Mouse (Mus musculus): ENCODE measurements around the gene Sh2d3c. TPM values are rescaled to one million over a fixed set of nuclear protein-coding genes. Genes with fewer than 3 reads are reported as not detected.
A peak's percentile ranks its signal among the peaks of the same experiment; 100 is the strongest.

Sh2d3c gene
- polyA plus RNA-seq, 1 experiment from 2014 or later: 17.0 TPM

DNA sequence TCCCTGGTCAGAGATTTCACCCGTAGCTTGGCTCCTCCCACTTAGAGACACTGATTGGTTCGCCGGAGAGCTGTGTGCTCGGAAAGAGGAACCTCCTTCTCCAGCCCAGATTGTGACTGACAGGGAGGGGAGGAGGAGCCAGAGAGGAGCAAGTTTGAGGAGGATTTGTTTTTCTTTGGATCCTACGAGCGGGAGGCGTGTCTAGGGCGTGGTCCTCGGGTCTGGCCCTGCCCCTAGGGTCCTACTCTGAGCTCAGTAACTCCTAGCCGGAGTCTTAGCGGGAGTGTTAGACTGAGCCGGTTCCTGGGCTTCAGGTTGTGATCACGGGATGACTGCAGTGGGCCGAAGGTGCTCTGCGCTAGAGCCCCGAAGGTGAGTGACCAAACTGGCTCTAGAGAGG is 6.6 kb downstream of the Sh2d3c start:
- Histone ChIP-seq H3K27ac (peak overlapping the region; percentile 53; the same call in 1 of the 2 replicates), H3K4me1 (replicated peaks) (peaks cover 44% of the 10 kb centered on the region), H3K36me3 (no peaks in the 10 kb centered on the region), H3K9ac (replicated peaks) (peak overlapping the region; percentile 40; the same call in 1 of the 2 replicates), H3K27me3 (no peaks in the 10 kb centered on the region), H3K4me2 (peak overlapping the region; percentile 62), H3K4me3 (replicated peaks) (peak overlapping the region; percentile 39), H3K9me3 (no peaks in the 10 kb centered on the region)
- ATAC-seq (ENCODE audit: insufficient number of reproducible peaks, insufficient read depth, low FRiP score, low TSS enrichment, low read depth): peak; percentile 94
- 0% methylated on average over 16 of the region's 16 CpGs for WGBS

DNA sequence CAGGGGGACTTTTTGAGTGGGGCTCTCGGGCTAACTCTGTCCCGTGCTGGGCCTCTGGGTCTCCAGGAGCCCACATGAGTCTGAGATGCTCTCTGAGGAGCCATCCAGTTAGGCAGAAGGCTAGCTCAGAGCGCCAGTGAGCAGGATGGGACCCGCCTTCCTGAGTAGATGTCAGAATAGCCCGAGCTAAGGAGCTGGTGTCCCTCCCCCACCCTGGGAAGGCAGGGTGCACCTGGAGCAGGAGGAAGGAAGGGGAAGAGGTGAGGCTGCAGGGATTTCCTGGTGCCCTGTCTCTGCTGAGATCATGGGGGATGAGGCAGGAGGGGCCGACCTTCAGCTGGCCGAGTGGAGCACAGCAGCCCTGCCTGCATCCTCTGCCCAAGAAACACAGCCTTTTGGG is 7.6 kb downstream of the Sh2d3c start:
- peak overlapping the region; percentile 62 for H3K4me2 ChIP-seq
- H3K27me3 ChIP-seq: no peaks in the 10 kb centered on the region
- H3K27ac ChIP-seq: peak overlapping the region; percentile 87; the same call in 1 of the 2 replicates
- H3K36me3 ChIP-seq: no peaks in the 10 kb centered on the region
- WGBS: 53% methylated on average over 7 of the region's 7 CpGs
- H3K9ac ChIP-seq (replicated peaks): peak overlapping the region; percentile 24; the same call in 1 of the 2 replicates
- H3K4me3 ChIP-seq (replicated peaks): peak overlapping the region; percentile 39
- H3K4me1 ChIP-seq (replicated peaks): peaks cover 44% of the 10 kb centered on the region
- no peak for ATAC-seq (ENCODE audit: insufficient number of reproducible peaks, insufficient read depth, low FRiP score, low TSS enrichment, low read depth)
- H3K9me3 ChIP-seq: no peaks in the 10 kb centered on the region

DNA sequence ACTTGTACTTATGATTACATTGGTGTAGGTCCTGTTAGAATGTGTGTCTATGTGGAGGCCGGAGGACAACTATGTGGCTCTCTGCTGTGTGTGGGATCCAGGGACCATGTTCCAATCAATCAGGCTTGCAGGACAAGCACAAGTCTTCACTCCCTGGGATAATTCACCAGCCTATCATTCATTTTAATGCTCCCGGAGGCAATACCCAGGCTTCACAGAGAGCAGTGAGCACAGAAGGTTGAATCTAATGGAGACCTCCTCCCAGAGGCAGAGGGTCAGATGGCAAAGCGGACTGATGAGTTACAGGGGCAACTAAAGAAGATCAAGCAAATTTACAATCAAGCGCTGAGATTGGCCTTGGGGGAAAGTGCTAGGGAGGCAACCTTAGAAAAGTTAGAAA is 8.7 kb downstream of the Sh2d3c start:
- peak overlapping the region; percentile 87 for H3K27ac ChIP-seq
- no peaks in the 10 kb centered on the region for H3K36me3 ChIP-seq
- H3K4me2 ChIP-seq: peak overlapping the region; percentile 41; the same call in 1 of the 2 replicates
- H3K4me3 ChIP-seq (replicated peaks): no peak overlapping the region
- ATAC-seq (ENCODE audit: insufficient number of reproducible peaks, insufficient read depth, low FRiP score, low TSS enrichment, low read depth): no peak
- 53% methylated on average over 4 of the region's 4 CpGs for WGBS
- H3K27me3 ChIP-seq: no peaks in the 10 kb centered on the region
- peaks cover 47% of the 10 kb centered on the region for H3K4me1 ChIP-seq (replicated peaks)
- no peaks in the 10 kb centered on the region for H3K9me3 ChIP-seq
- no peak overlapping the region for H3K9ac ChIP-seq (replicated peaks)

DNA sequence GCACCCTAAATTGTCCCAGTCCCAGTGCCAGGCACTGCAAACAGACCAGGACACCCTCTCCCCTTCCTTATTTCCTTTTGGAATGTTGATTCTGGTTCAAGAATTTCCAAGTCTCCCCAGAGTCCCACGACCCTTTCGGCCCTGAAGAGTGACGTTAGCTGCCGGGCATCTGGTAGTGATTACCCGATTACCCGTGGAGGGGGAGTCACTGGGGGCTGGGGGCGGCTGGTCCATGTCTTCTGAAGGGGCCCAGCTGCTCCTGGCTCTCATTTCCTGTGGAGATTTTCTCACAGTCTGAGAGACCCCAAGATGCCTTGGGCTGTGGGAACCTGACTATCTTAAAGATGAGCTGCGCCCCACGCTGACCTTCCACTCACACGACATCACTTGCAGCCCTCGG is 10.0 kb downstream of the Sh2d3c start:
- no peak for ATAC-seq (ENCODE audit: insufficient number of reproducible peaks, insufficient read depth, low FRiP score, low TSS enrichment, low read depth)

DNA sequence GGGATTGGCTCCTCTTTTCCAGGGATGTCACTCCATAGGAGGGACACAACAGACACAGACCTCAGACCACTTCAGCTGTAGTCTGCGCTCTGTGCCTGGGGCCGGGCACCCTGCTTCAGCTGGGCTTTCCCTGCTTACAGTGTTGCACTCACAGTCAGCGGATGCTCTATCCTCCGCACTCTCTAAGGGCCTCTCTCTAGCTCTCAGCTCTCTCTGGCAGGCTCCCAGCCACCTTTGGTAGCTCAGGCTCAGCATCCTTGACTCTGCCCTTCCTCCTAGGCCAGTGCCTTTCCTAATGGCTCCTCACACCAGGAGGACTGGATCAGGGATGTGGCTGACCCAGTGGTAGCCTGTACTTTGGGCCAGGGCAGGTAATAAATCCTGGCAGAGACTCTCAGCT is 11.1 kb downstream of the Sh2d3c start:
- H3K4me2 ChIP-seq: peak overlapping the region; percentile 13; the same call in 1 of the 2 replicates
- no peak overlapping the region for H3K4me3 ChIP-seq (replicated peaks)
- no peaks in the 10 kb centered on the region for H3K27me3 ChIP-seq
- 66% methylated on average over 4 of the region's 4 CpGs for WGBS
- H3K9me3 ChIP-seq: no peaks in the 10 kb centered on the region
- H3K27ac ChIP-seq: peak overlapping the region; percentile 87
- no peak overlapping the region for H3K9ac ChIP-seq (replicated peaks)
- H3K4me1 ChIP-seq (replicated peaks): peaks cover 57% of the 10 kb centered on the region
- H3K36me3 ChIP-seq: no peaks in the 10 kb centered on the region
- no peak for ATAC-seq (ENCODE audit: insufficient number of reproducible peaks, insufficient read depth, low FRiP score, low TSS enrichment, low read depth)

More for the DNA sequence above, 10.0 kb downstream of the Sh2d3c start:
- Histone ChIP-seq H3K9me3 (no peaks in the 10 kb centered on the region), H3K9ac (replicated peaks) (no peak overlapping the region; the same call in 1 of the 2 replicates), H3K4me2 (peak overlapping the region; percentile 41), H3K27me3 (no peaks in the 10 kb centered on the region), H3K27ac (peak overlapping the region; percentile 87), H3K4me3 (replicated peaks) (0 out of 2 replicates have a peak overlapping the region, but pooled peaks have one; percentile 3), H3K36me3 (no peaks in the 10 kb centered on the region), H3K4me1 (replicated peaks) (peaks cover 54% of the 10 kb centered on the region)
- 7% methylated on average over 11 of the region's 11 CpGs for WGBS

DNA sequence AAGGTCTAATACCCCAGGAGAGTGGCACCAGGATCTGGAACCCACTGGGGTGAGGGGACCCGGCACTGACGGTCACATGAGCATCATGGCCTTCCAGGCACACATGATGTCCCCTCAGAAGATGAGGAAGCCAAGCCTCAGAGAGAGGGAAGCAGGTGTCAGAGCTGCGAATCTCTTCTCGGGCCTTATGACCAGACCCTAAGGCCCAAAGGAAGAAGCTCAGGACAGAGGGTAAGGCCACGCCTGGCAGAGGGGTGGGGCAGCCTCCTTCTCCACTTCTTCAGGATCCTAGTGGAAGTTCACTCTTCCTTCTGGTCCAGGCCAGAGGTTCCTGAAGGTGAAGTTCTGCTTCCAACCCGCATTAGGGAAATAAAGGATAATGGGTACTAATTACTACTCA is 11.8 kb downstream of the Sh2d3c start:
- no peak overlapping the region for H3K9ac ChIP-seq (replicated peaks)
- no peak overlapping the region for H3K4me2 ChIP-seq
- H3K4me3 ChIP-seq (replicated peaks): no peak overlapping the region
- ATAC-seq (ENCODE audit: insufficient number of reproducible peaks, insufficient read depth, low FRiP score, low TSS enrichment, low read depth): no peak
- 76% methylated on average over 6 of the region's 6 CpGs for WGBS
- H3K27me3 ChIP-seq: no peaks in the 10 kb centered on the region
- H3K9me3 ChIP-seq: no peaks in the 10 kb centered on the region
- peaks cover 55% of the 10 kb centered on the region for H3K4me1 ChIP-seq (replicated peaks)
- no peak overlapping the region for H3K27ac ChIP-seq
- H3K36me3 ChIP-seq: 0 out of 2 replicates have a peak, but pooled peaks cover 4% of the 10 kb centered on the region

DNA sequence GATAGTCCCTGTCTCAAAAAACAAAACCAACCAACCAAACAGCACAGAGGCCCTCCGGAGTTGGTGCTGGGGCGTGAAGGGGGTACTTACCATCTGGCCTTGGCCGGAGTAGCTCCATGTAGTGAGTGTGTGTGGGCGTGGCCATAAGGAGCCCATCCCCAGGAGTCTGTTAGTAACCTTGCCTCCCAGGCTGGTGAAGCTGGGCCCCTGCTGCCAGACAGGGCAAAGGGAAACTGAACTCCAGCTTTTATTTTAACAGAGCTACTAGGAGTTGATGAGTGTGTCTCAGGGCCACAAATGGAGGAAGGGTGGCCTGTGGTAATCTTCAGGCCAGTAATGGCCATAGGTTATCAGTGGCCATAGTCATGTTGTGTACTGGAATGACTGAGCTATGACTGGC is 13.6 kb downstream of the Sh2d3c start:
- no peak for ATAC-seq (ENCODE audit: insufficient number of reproducible peaks, insufficient read depth, low FRiP score, low TSS enrichment, low read depth)
- peaks cover 3% of the 10 kb centered on the region for H3K27me3 ChIP-seq
- H3K9me3 ChIP-seq: no peaks in the 10 kb centered on the region
- peak overlapping the region; percentile 29; the same call in 1 of the 2 replicates for H3K27ac ChIP-seq
- H3K4me3 ChIP-seq (replicated peaks): no peak overlapping the region
- 39% methylated on average over 4 of the region's 4 CpGs for WGBS
- no peak overlapping the region for H3K9ac ChIP-seq (replicated peaks)
- peaks cover 43% of the 10 kb centered on the region for H3K4me1 ChIP-seq (replicated peaks)
- H3K4me2 ChIP-seq: no peak overlapping the region
- 0 out of 2 replicates have a peak, but pooled peaks cover 5% of the 10 kb centered on the region for H3K36me3 ChIP-seq

DNA sequence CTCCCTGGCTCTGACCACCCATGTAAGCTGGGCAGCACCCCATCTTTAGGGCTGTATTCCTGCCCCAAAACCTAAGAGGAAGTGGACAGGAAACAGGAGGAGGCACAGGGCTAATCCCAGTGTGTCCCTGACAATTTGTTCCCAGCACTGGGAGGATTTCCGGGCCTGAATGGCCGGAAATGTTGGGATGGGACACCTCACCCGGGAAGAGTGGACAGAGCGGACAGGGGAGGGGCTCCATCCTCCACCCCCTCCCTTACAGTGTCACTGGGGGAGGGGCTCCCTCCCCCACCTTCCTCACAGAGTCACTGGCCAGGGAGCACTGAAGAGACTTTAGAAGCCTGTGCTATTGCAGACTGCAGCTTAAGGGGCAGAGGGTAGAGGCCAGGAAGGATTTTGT is 14.1 kb downstream of the Sh2d3c start:
- no peak overlapping the region for H3K9ac ChIP-seq (replicated peaks)
- no peak for ATAC-seq (ENCODE audit: insufficient number of reproducible peaks, insufficient read depth, low FRiP score, low TSS enrichment, low read depth)
- no peak overlapping the region for H3K4me2 ChIP-seq
- 0 out of 2 replicates have a peak, but pooled peaks cover 5% of the 10 kb centered on the region for H3K36me3 ChIP-seq
- peaks cover 8% of the 10 kb centered on the region for H3K27me3 ChIP-seq
- 60% methylated on average over 4 of the region's 4 CpGs for WGBS
- peaks cover 38% of the 10 kb centered on the region for H3K4me1 ChIP-seq (replicated peaks)
- H3K27ac ChIP-seq: peak overlapping the region; percentile 29; the same call in 1 of the 2 replicates
- no peaks in the 10 kb centered on the region for H3K9me3 ChIP-seq
- H3K4me3 ChIP-seq (replicated peaks): no peak overlapping the region

DNA sequence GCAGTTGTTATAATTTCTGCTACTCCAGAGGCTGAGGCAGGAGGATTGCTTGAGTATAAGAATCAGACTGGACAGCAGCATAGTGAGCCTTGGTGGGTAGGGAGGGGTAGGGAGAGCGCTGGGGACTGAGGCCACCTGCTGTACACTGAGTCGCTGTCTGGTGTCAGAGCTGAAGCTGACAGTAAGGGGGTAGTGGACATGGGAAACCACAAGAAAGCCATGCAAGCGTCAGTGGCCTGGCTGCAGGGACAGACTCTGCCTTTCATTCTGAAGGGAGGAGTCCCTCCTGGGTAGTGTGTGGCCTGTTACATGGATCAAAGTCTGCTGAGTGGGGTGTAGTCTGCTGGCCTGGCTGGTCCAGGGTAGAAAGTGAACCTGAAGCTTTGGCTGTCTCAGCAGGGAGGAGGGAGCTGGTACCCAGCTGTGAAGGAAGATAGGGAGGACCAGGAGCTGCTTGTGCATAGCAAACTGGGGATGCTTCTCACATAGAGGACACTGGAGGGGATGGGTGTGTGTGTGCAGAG is 15.5 kb downstream of the Sh2d3c start:
- no peak for ATAC-seq (ENCODE audit: insufficient number of reproducible peaks, insufficient read depth, low FRiP score, low TSS enrichment, low read depth)
- Histone ChIP-seq H3K36me3 (0 out of 2 replicates have a peak, but pooled peaks cover 5% of the 10 kb centered on the region), H3K9me3 (no peaks in the 10 kb centered on the region), H3K27me3 (peaks cover 22% of the 10 kb centered on the region), H3K4me3 (replicated peaks) (no peak overlapping the region), H3K4me2 (no peak overlapping the region), H3K27ac (0 out of 2 replicates have a peak overlapping the region, but pooled peaks have one; percentile 23), H3K9ac (replicated peaks) (0 out of 2 replicates have a peak overlapping the region, but pooled peaks have one; percentile 18), H3K4me1 (replicated peaks) (peaks cover 32% of the 10 kb centered on the region)
- 53% methylated on average over 3 of the region's 3 CpGs for WGBS

DNA sequence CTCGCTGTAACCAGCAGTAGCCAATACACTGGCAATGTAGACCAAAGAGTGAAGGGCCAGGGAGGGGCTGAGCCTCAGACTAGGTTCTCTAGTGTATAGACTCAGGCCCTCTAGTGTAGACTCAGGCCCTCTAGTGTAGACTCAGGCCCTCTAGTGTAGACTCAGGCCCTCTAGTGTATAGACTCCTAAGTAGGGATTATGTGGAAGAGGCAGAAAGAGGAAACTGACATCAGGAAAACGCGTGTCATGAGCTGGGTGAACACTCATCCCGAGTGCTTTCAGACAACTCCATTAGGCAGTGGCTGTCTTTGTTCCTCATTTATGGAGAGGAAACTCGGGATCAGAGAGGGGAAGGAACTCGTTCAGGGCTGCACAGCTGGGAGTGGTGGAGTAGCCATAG is 16.2 kb downstream of the Sh2d3c start:
- Histone ChIP-seq H3K4me2 (no peak overlapping the region), H3K36me3 (0 out of 2 replicates have a peak, but pooled peaks cover 5% of the 10 kb centered on the region), H3K27me3 (peaks cover 29% of the 10 kb centered on the region), H3K9me3 (no peaks in the 10 kb centered on the region), H3K4me3 (replicated peaks) (no peak overlapping the region), H3K4me1 (replicated peaks) (peaks cover 32% of the 10 kb centered on the region), H3K9ac (replicated peaks) (no peak overlapping the region), H3K27ac (no peak overlapping the region)
- no peak for ATAC-seq (ENCODE audit: insufficient number of reproducible peaks, insufficient read depth, low FRiP score, low TSS enrichment, low read depth)
- 53% methylated on average over 6 of the region's 6 CpGs for WGBS

DNA sequence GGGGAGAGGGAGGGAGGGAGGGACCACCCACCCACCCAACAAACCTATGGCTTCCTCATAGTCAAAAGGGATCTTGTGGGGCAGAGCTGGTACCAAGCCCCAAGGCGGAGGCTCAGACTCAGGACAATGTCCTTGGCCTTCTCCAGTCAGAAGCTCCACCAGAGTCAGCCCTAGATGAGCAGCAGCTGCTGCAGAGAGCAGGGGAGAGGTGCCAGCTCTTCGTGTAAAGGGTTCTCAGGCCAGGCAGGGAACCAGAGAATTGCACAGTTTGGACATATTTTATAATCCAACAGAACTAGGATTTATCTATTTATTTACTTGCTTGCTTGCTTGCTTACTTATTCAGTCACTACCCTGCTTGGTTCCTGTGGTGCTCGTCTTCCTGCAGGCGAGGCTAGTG is 18.5 kb downstream of the Sh2d3c start:
- Histone ChIP-seq H3K9ac (replicated peaks) (no peak overlapping the region), H3K4me2 (no peak overlapping the region), H3K36me3 (0 out of 2 replicates have a peak, but pooled peaks cover 5% of the 10 kb centered on the region), H3K27me3 (peaks cover 48% of the 10 kb centered on the region), H3K4me3 (replicated peaks) (no peak overlapping the region), H3K4me1 (replicated peaks) (peaks cover 33% of the 10 kb centered on the region), H3K27ac (no peak overlapping the region), H3K9me3 (no peaks in the 10 kb centered on the region)
- 62% methylated on average over 4 of the region's 4 CpGs for WGBS
- no peak for ATAC-seq (ENCODE audit: insufficient number of reproducible peaks, insufficient read depth, low FRiP score, low TSS enrichment, low read depth)

DNA sequence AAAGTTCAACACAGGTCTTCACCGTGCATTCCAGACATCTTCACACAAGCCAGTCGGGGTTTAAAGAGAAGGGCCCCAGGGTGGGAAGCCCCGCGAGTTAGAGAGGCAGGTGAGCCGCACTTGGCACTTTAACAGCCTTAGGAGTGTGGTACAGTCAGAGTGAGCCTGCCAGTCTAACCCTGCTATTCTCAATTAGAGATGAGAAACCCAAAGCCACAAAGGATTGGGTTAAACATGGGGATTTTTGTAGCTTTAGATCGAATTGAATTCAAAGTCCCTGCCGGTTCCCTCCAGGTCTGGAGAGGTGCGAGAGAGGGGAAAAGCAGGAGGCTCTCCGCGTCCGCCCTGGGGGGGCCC is 20.0 kb downstream of the Sh2d3c start, which contains the start of gene 6330409D20Rik:
Gene 6330409D20Rik (minus strand): TSS at position 101 of the 357 bp plus-strand sequence.
- Histone ChIP-seq H3K4me3 (replicated peaks) (peak within 1 kb of the TSS; percentile 57), H3K4me1 (replicated peaks) (peaks cover 24% of the 10 kb centered on the region), H3K27me3 (peaks cover 48% of the 10 kb centered on the region), H3K9me3 (no peaks in the 10 kb centered on the region), H3K36me3 (peaks cover 15% of the 10 kb centered on the region), H3K27ac (no peak within 1 kb of the TSS), H3K4me2 (peak within 1 kb of the TSS; percentile 98), H3K9ac (replicated peaks) (peak within 1 kb of the TSS; percentile 53)
- ATAC-seq (ENCODE audit: insufficient number of reproducible peaks, insufficient read depth, low FRiP score, low TSS enrichment, low read depth): no peak
- WGBS: 7% methylated on average over 11 of the region's 11 CpGs

Data from limb, embryonic 12.5 days (tissue).